Mouse (Mus musculus) ES-E14 (cell line): Measurements from ENCODE around the gene B3galnt2.

Source experiments
- CHD2 ChIP-seq: IDR thresholded peaks from 2 replicates; pipeline ENCODE4 v1.6.1; 2014; ENCODE audit warnings: mild to moderate bottlenecking, low read depth, low read length, inconsistent platforms
- HCFC1 ChIP-seq: IDR thresholded peaks from 2 replicates; pipeline ENCODE4 v1.6.1; 2012; ENCODE audit warnings: low read length, inconsistent platforms, borderline replicate concordance; ENCODE audit not compliant: insufficient read depth
- MAFK ChIP-seq: IDR thresholded peaks from 2 replicates; pipeline ENCODE4 v1.6.1; 2014; ENCODE audit warnings: mild to moderate bottlenecking, low read depth, low read length, inconsistent platforms; ENCODE audit not compliant: insufficient read depth
- ZC3H11A ChIP-seq: IDR thresholded peaks from 2 replicates; pipeline ENCODE4 v1.6.1; 2012; ENCODE audit warnings: low read depth, mild to moderate bottlenecking, inconsistent platforms, low read length, borderline replicate concordance
- ZNF384 ChIP-seq: IDR thresholded peaks from 2 replicates; pipeline ENCODE4 v1.6.1; 2012; ENCODE audit warnings: low read depth, low read length, inconsistent platforms

DNA sequence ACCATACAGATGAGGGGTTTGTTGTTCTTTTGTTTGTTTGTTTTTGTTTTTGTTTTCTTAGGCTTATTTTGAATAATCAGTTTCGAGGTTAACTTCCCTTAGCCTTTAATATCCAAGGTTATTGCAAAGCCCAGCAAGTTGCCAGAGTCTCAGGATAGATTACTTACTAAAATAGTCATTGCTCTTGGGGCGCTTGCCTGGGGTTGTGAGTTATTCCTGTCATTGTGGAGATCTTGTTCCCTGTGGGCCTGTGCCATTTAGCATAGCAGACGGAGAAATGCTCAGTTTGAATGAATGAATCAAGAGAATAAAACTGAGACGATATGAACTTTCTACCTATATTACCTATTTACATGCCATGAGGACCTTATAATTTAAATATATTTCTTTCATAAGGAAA lies 5.9 kb downstream of the B3galnt2 start:
- TF ChIP-seq HCFC1 (no peak), CHD2 (no peak), ZC3H11A (no peak), MAFK (no peak), ZNF384 (no peak)
